Mouse (Mus musculus) megakaryocyte, embryonic 14.5 days (primary cell): ENCODE data around the gene Ctrc.

Source experiments
- FLI1 ChIP-seq: IDR thresholded peaks from 2 replicates; pipeline ENCODE4 v1.6.1; 2012; ENCODE audit warnings: low read length, inconsistent platforms, mixed read lengths
- GATA1 ChIP-seq: IDR thresholded peaks from 3 replicates; pipeline ENCODE4 v1.6.1; 2012; ENCODE audit warnings: mixed read lengths, low read length, inconsistent platforms, borderline replicate concordance

GRCm38 (mm10) chr4:141784835-141785234, 61.3 kb downstream of the Ctrc start:
- no peak for TF ChIP-seq GATA1
- no peak for TF ChIP-seq FLI1
